Mouse (Mus musculus): ENCODE measurements around the gene Mfsd13b. TPM values are rescaled to one million over a fixed set of nuclear protein-coding genes. Genes with fewer than 3 reads are reported as not detected.
A peak's percentile ranks its signal among the peaks of the same experiment; 100 is the strongest.
"Not testable (repeated sequence)": the region's sequence is repeated elsewhere in the genome, so short reads cannot be mapped to it uniquely, and the experiment has no call there.

Gene Mfsd13b
- total RNA-seq (2021): not detected

GRCm38 (mm10) chr7:120982200-120982841 lies at the start of gene Mfsd13b, which contains the start of gene Cdr2:
Gene Mfsd13b, plus strand, starts transcription at chr7:120982509.
Gene Cdr2, minus strand, starts transcription at chr7:120982312.
- intact Hi-C loops (cut with DNase I): loop anchor here (2.0 kb wide), 1 partner anchor 52 kb away; the partner anchor contains the start of gene Mettl9

DNA sequence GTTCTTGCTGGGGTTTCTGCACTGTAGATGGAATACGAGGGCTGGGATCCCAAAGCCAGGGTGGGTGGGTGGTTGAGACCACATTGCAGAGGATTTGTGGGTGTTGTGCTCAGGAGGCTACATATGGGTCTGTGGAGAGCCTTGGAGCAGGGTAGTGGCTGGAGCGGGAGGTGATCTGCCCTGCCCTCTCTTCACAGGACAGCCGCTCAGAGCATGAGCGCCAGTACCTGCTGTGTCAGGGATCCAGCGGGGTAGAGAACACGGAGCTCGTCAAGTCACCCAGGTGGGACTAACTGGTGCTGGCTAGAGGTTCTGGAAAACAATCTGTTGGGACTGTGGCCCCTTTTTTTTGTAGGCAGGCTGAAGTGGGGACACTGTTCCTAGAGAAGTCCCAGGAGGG lies 49.2 kb upstream of the Mfsd13b start:
- intact Hi-C loops (cut with DNase I): no loop called here
- DNase-seq: no peak

More at GRCm38 (mm10) chr7:120982200-120982841, at the start of gene Mfsd13b, which contains the start of gene Cdr2:
- peak; percentile 98 for DNase-seq

GRCm38 (mm10) chr7:120933680-120934195 lies 48.6 kb upstream of the Mfsd13b start:
- intact Hi-C loops (cut with DNase I): loop anchor here (1.0 kb wide), 2 partner anchors 131 to 187 kb away; no protein-coding TSS in a partner anchor
- no peak for DNase-seq

DNA sequence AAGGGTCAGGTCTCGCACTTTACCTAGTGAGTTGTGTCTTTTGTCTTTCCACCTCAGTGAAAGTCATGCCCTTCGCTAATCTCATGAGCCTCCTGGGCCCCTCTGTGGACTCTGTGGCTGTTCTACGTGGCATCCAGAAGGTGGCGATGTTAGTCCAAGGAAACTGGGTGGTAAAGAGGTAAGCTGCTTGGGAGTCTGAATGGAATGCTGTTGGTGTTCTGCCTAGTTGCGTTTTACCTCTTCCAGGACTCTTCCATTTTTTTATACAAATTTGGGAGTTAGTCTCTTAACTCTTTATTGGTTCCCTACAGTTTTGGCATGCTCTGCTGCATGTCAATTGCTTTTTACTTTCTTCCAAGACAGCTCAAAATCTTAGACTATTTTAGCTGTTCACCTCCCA lies 47.6 kb upstream of the Mfsd13b start:
- intact Hi-C loops (cut with DNase I): loop anchor here (1.0 kb wide), 2 partner anchors 130 to 186 kb away; no protein-coding TSS in a partner anchor
- peak; percentile 79 to 82 for DNase-seq

- intact Hi-C loops (cut with DNase I): no loop called here
- DNase-seq: no peak
Observed at GRCm38 (mm10) chr7:120936522-120936921, 45.8 kb upstream of the Mfsd13b start.

DNA sequence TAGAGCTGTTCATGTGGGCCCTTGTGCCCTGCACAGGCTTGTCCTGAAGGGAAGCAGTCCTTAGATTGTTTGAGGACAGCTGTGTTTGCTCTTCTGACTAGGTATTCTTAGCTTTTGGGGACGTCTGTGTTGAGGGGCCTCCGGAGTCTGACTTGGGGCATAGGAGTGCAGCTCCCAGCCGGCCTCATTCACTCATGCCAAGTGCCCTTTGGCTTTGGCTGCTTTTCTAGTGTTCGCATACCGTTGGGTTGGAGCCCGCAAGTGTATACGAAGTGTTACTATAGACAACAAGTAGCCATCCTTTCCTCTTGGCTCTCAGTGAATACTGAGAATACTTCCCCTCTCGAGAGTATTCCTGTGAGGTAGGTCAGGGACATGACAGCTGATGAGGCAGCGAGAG lies 44.1 kb upstream of the Mfsd13b start:
- DNase-seq: no peak
- intact Hi-C loops (cut with DNase I): no loop called here

- intact Hi-C loops (cut with DNase I): no loop called here
Observed at GRCm38 (mm10) chr7:120940343-120940742, 42.0 kb upstream of the Mfsd13b start.

DNA sequence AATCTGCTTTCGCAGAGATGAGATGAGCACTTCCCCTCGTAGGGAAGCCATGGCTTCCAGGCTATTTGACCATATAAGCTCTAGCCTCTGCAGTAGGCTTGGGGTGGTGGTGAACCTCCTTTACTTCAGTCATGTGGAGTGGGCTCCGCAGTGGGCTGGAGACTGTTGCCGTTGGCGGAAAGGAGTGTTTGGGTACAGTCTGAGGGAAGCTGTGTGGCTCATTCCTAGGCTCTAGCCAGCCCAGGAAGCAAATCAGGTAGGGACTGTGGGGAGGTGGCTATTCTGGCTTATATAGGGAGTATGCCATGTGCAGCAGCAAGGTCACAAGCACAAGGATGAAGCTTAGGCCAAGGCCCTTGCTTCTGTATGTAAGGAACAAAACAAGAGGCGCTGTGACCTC lies 41.1 kb upstream of the Mfsd13b start:
- intact Hi-C loops (cut with DNase I): no loop called here
- DNase-seq: no peak

More at GRCm38 (mm10) chr7:120940343-120940742, 42.0 kb upstream of the Mfsd13b start:
- DNase-seq: no peak

GRCm38 (mm10) chr7:120942506-120942905 lies 39.8 kb upstream of the Mfsd13b start:
- intact Hi-C loops (cut with DNase I): no loop called here

DNA sequence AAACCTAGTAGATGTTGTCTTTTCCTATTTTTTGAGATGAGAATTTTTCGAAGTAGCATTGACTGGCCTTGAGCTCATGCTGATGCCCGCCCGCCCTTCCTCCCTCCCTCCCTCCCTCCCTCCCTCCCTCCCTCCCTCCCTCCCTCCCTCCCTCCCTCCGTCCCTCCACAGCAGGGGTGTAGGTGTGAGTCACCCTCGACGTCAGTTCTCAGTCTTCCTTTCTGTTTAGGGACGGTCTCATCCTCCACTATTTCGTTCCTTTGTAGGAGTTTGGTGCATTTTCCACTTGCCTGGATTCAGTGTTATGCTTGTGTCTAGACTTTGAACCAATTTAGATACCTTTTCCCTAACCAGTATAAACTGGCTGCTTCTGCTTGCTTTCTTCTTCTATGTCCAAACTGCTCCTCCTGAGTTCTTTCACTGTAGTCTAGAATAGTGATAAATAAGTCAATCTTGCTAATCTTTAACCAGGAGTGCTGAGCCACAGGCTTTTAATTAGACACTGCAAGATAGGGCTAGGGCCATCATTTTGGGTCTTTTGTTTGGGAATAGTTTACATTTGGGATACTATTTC lies 38.3 kb upstream of the Mfsd13b start:
- intact Hi-C loops (cut with DNase I): no loop called here
- DNase-seq: no peak

More at GRCm38 (mm10) chr7:120942506-120942905, 39.8 kb upstream of the Mfsd13b start:
- DNase-seq: no peak

- intact Hi-C loops (cut with DNase I); DNase-seq: not testable (repeated sequence)
Observed at GRCm38 (mm10) chr7:120953591-120953990, 28.7 kb upstream of the Mfsd13b start.

DNA sequence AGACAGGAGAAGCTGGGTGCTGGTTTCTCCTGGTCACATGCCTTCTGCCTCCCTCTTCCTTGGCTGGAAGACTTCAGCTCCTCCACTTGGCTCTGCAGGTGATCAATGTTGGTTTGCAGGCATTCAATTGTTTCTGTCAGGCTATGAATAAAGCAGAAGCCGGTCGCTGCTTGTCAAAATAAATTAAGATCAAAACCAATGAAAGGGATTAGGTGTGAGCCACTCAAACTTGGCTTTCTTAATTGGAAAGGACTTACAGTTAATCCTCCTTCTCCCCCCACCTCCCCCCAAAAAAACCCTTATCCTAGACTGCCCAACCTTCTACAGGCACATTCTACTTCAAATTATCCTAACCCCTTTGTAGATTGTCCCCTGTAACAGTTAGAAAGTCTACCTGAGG lies 22.2 kb upstream of the Mfsd13b start:
- no peak for DNase-seq
- intact Hi-C loops (cut with DNase I): no loop called here

DNA sequence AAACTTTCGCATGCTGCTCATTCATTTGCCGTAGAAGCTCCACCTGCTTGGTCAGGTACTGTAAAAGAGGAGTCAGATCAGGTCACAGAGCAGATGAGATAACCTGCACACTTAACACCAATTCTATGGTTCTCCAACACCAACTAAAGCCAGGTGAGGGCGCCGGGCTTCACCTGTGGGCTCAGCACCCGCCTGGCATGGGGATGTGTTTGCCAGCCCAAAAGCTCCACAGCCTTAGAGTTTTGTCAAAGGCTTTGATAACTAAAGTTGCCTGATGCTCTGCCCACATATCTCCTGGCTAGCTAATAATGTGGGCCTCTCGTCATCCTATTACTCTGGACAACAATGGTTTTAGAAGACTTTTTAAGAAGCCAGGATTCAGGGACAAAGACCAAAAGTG lies 21.7 kb upstream of the Mfsd13b start:
- intact Hi-C loops (cut with DNase I): no loop called here
- no peak for DNase-seq

- no peak for DNase-seq
- intact Hi-C loops (cut with DNase I): no loop called here
Observed at GRCm38 (mm10) chr7:120961893-120962292, 20.4 kb upstream of the Mfsd13b start.

GRCm38 (mm10) chr7:120963126-120963525 lies 19.2 kb upstream of the Mfsd13b start:
- intact Hi-C loops (cut with DNase I): no loop called here
- no peak for DNase-seq

- DNase-seq: no peak
- intact Hi-C loops (cut with DNase I): no loop called here
Observed at GRCm38 (mm10) chr7:120969221-120969620, 13.1 kb upstream of the Mfsd13b start.

DNA sequence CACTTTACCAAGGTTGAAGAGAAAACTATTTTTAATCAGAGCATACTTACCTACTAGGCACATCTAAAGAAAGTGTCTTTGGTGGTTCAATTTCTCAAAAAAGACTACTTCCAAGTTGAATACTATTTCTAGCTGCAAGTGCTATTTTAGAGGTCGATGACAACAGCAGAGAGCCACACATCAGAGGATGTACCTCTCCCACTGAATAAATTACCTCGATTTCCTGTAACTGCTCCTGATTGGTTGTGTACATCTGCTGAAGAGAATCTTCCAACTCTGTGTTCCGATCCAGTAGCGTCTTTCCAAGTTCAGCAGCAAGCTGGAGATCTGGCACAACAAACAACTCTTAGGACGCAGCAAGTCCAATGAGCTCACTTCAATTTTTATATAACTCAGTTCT lies 12.2 kb upstream of the Mfsd13b start:
- intact Hi-C loops (cut with DNase I): no loop called here
- DNase-seq: no peak

DNA sequence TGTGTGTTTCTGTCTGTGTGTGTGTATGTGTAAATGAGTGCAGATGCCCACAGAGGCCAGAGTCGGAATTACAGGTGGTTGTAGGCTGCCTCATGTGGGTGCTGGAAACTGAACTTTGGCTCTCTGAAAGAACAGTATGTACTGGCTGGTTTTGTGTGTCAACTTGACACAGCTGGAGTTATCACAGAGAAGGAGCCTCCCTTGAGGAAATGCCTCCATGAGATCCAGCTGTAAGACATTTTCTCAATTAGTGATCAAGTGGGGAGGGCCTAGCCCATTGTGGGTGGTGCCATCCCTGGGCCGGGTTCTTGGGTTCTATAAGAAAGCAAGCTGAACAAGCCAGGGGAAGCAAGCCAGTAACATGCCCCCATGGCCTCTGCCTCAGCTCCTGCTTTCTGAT lies 9.8 kb upstream of the Mfsd13b start:
- intact Hi-C loops (cut with DNase I); DNase-seq: not testable (repeated sequence)

GRCm38 (mm10) chr7:120974001-120974400 lies 8.3 kb upstream of the Mfsd13b start:
- DNase-seq: no peak
- intact Hi-C loops (cut with DNase I): no loop called here

DNA sequence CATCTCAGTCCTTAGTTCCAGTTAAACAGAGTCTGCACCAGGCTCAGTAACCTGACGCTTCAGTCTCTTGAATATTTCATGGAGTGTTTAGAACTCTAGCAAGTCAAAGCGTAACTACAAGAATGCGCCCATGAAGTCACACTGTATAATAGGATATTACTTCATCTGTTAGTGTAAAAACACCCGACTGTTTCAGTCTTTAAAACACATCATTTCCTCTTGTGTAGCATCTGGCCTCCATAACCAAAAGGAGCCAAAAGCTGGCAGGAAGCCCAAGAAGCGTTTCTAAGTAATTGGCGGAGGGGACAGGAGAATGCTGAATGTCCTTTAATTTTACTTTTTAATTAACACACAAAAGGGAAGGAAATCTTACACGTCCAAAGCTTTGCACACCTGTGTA lies 5.2 kb upstream of the Mfsd13b start:
- intact Hi-C loops (cut with DNase I): loop anchor here (5.0 kb wide), 1 partner anchor 135 kb away; the partner anchor contains the start of gene Eef2k

DNA sequence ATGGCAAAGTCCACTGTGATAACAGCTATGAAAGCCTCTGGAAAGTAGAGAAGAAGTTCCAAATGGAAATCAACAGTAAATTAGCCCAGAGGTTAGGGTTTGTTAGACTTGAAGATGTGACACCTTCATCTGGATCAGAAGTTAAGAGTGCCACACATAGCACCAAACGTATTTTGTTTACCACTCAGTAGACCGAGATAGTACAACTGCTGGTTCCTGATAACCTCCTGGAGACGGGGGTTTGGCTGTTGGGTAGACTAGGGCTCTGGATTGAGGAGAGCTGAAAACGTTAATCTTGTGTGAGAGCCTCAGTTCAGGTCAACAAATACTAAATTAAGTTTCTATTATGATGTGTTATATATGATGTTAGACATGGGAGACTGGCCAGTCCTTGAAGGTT lies 2.3 kb upstream of the Mfsd13b start:
- intact Hi-C loops (cut with DNase I): no loop called here
- DNase-seq: no peak

More for the DNA sequence above, 5.2 kb upstream of the Mfsd13b start:
- DNase-seq: peak; percentile 60
